Mouse (Mus musculus) spleen, adult 2 months (tissue): ENCODE data around the gene Pacrg.

Source experiments
- CTCF ChIP-seq: fragments of 200-500 bp; IDR thresholded peaks from 2 replicates; pipeline ENCODE4 v1.5.1; 2011; ENCODE audit warnings: mild to moderate bottlenecking, inconsistent platforms; ENCODE audit not compliant: insufficient read depth, insufficient read length, insufficient replicate concordance; ENCODE audit errors: extremely low read depth
- POLR2A ChIP-seq: fragments of 200-500 bp; IDR thresholded peaks from 2 replicates; pipeline ENCODE4 v1.6.1; 2011; ENCODE audit warnings: low read depth, low read length, inconsistent platforms

- TF ChIP-seq CTCF (no peak), POLR2A (no peak)
These were observed 102.1 kb downstream of the Pacrg start for GRCm38 (mm10) chr17:10737966-10738365.
